In genomic region chr9:52049605-52050004, GRCm38 (mm10) we compare ENCODE assay signal across 8 mouse cellular contexts. TPM values are rescaled to one million over a fixed set of nuclear protein-coding genes. Genes with fewer than 3 reads are reported as not detected.
DNase-seq lines count a peak whose midpoint lies in the region; ATAC-seq and TF ChIP-seq lines count a peak whose summit lies in the region.

No protein-coding gene starts in this region.

- no peak overlapping the region for H3K27ac ChIP-seq in kidney, postnatal 0 days
- H3K27ac ChIP-seq in hindbrain, embryonic 16.5 days (ENCODE audit: low read depth, low read length) = no peak overlapping the region

- peak overlapping the region; percentile 72 for H3K4me2 ChIP-seq in kidney, postnatal 0 days (ENCODE audit: low read length)
- H3K4me2 ChIP-seq in hindbrain, embryonic 16.5 days (ENCODE audit: low read length) = peak overlapping the region; percentile 68

- no peaks in the 10 kb centered on the region for H3K9me3 ChIP-seq in kidney, postnatal 0 days (replicated peaks; ENCODE audit: low read length)
- H3K9me3 ChIP-seq in hindbrain, embryonic 16.5 days (ENCODE audit: control insufficient read depth, low read length) = no peaks in the 10 kb centered on the region

- H3K36me3 ChIP-seq in kidney, postnatal 0 days (ENCODE audit: insufficient read depth, low read length) = no peaks in the 10 kb centered on the region
- H3K36me3 ChIP-seq in hindbrain, embryonic 16.5 days (ENCODE audit: control insufficient read depth, insufficient read depth, low read length) = no peaks in the 10 kb centered on the region

- peak overlapping the region; percentile 98 for H3K4me3 ChIP-seq in kidney, postnatal 0 days (replicated peaks; ENCODE audit: low read depth, low read length)
- H3K4me3 ChIP-seq in hindbrain, embryonic 16.5 days (ENCODE audit: low read length) = peak overlapping the region; percentile 96

- H3K4me1 ChIP-seq in kidney, postnatal 0 days (replicated peaks; ENCODE audit: insufficient read depth, low read length) = peaks cover 5% of the 10 kb centered on the region; the same call in 1 of the 2 replicates
- H3K4me1 ChIP-seq in hindbrain, embryonic 16.5 days (ENCODE audit: control insufficient read depth, insufficient read depth, low read depth, low read length) = peaks cover 21% of the 10 kb centered on the region

- WGBS in kidney, postnatal 0 days = 0% methylated on average over 3 of the region's 3 CpGs
- WGBS in hindbrain, embryonic 16.5 days = under 1% methylated on average over 3 of the region's 3 CpGs

- H3K27me3 ChIP-seq in kidney, postnatal 0 days (ENCODE audit: insufficient read depth, low read length) = no peaks in the 10 kb centered on the region
- no peaks in the 10 kb centered on the region for H3K27me3 ChIP-seq in hindbrain, embryonic 16.5 days (replicated peaks; ENCODE audit: control insufficient read depth, insufficient read depth, low read length)

- DNase-seq in kidney, postnatal 0 days (ENCODE audit: low spot score) = no peak
- DNase-seq in kidney, adult 11 months = no peak
- DNase-seq in brain, adult 2 months (ENCODE audit: low read depth, low spot score) = peak; percentile 15
- peak; percentile 20 for DNase-seq in naive thymus-derived CD4-positive, alpha-beta T cell, adult 2 months (ENCODE audit: low read depth)
- no peak for DNase-seq in urinary bladder, adult 18-20 months (ENCODE audit: low spot score in 2 of 2)
- no peak for DNase-seq in layer of hippocampus, postnatal 36 days

- ATAC-seq in kidney, postnatal 0 days (replicated peaks; ENCODE audit: low FRiP score, low read depth) = no peak
- no peak for ATAC-seq in hindbrain, embryonic 16.5 days
- no peak for ATAC-seq in erythroid progenitor cell, adult 5-6 weeks (replicated peaks; ENCODE audit: low FRiP score, poor library complexity, severe bottlenecking)

- H3K9ac ChIP-seq in kidney, postnatal 0 days (ENCODE audit: low read depth, low read length) = no peak overlapping the region
- peak overlapping the region; percentile 43; the same call in 1 of the 2 replicates for H3K9ac ChIP-seq in hindbrain, embryonic 16.5 days (ENCODE audit: low read depth, low read length)

- TF ChIP-seq CTCF in kidney, postnatal 0 days (IDR thresholded peaks at IDR 0.05; ENCODE audit: low read depth) = no peak

RNA-seq across cellular contexts. Expression of gene Rdx, which starts 2.6 kb away (rescaled TPM):
- 137 and 143 TPM in 2 replicates for polyA plus RNA-seq in kidney, postnatal 0 days (2015; fragmentation: Nextera tagmentation; extraction: Ambion mirVana)
- polyA plus RNA-seq in hindbrain, embryonic 16.5 days (2015; fragmentation: Nextera tagmentation; extraction: Ambion mirVana) = 70.7 and 71.5 TPM in 2 replicates
- 45.0 and 51.1 TPM in 2 replicates for total RNA-seq in erythroid progenitor cell, adult 5-6 weeks (2015; ENCODE audit: low replicate concordance)
- 79.0 and 85.2 TPM in 2 replicates for total RNA-seq in erythroid progenitor cell, adult 5-6 weeks (2017; ENCODE audit: low replicate concordance)
- total RNA-seq in layer of hippocampus, postnatal 36 days (2021) = 10 to 100 TPM; 55.9 to 57.2 TPM

Comparison
In these comparisons a context has a peak if more than half of its experiments do, and no peak if none do; other contexts are left out.
1. DNase-seq: peak in brain, adult 2 months (single experiment) and naive thymus-derived CD4-positive, alpha-beta T cell, adult 2 months (single experiment); none in kidney, postnatal 0 days (single experiment), kidney, adult 11 months (single experiment), urinary bladder, adult 18-20 months (0 of 2) and layer of hippocampus, postnatal 36 days (0 of 2).